Mouse (Mus musculus) forebrain, embryonic 14.5 days (tissue): ENCODE data around the gene Vmn2r101. TPM values are rescaled to one million over a fixed set of nuclear protein-coding genes. Genes with fewer than 3 reads are reported as not detected.

Source experiments
- ATAC-seq: fragments of 200-750 bp; cut with Nextera tagmentation; 2 replicates; pipeline ENCODE4 v1.8.0; 2017; ENCODE audit warnings: mild to moderate bottlenecking, moderate library complexity
- DNase-seq: peaks from one replicate; pipeline ENCODE4 v3.0.0-alpha.2; 2015; ENCODE audit warnings: low spot score
- H3K27ac ChIP-seq: fragments of 300-500 bp; sonication (generic); 2 replicates; pipeline ENCODE4 v1.5.1; 2014; ENCODE audit warnings: low read depth, mild to moderate bottlenecking, control low read depth, low read length, moderate library complexity
- H3K27me3 ChIP-seq: fragments of 300-500 bp; sonication (generic); replicated peaks from 2 replicates; pipeline ENCODE4 v1.6.1; 2014; ENCODE audit warnings: low read length, control low read depth, mixed read lengths; ENCODE audit not compliant: control insufficient read depth, insufficient read depth
- H3K36me3 ChIP-seq: fragments of 300-500 bp; sonication (generic); 2 replicates; pipeline ENCODE4 v1.6.1; 2014; ENCODE audit warnings: low read length, control low read depth; ENCODE audit not compliant: control insufficient read depth, insufficient read depth
- H3K4me1 ChIP-seq: fragments of 300-500 bp; sonication (generic); 2 replicates; pipeline ENCODE4 v1.6.1; 2014; ENCODE audit warnings: antibody characterized with exemption, low read length, control low read depth; ENCODE audit not compliant: control insufficient read depth, insufficient read depth
- H3K4me2 ChIP-seq: fragments of 300-500 bp; sonication (generic); 2 replicates; pipeline ENCODE4 v1.6.1; 2014; ENCODE audit warnings: mild to moderate bottlenecking, control low read depth, low read length
- H3K4me3 ChIP-seq: fragments of 300-500 bp; sonication (generic); 2 replicates; pipeline ENCODE4 v1.5.1; 2014; ENCODE audit warnings: low read depth, low read length, control low read depth
- H3K9ac ChIP-seq: fragments of 300-500 bp; sonication (generic); 2 replicates; pipeline ENCODE4 v1.6.1; 2014; ENCODE audit warnings: mild to moderate bottlenecking, low read length, control low read depth, moderate library complexity
- H3K9me3 ChIP-seq: fragments of 300-500 bp; sonication (generic); replicated peaks from 2 replicates; pipeline ENCODE4 v1.6.1; 2016; ENCODE audit warnings: low read length, control low read depth, mixed read lengths; ENCODE audit not compliant: control insufficient read depth
- WGBS: fragments of 180-500 bp; shearing (Covaris S2); extraction: QIAGEN DNeasy Blood & Tissue Kit; methylation state at CpG from one replicate; pipeline ENCODE4 v1.1.7; 2014; 5-methylcytosine and 5-hydroxymethylcytosine counted together
- polyA plus RNA-seq: library from polyadenylated mRNA; unstranded; fragments of >200 nt; fragmentation: Nextera tagmentation; extraction: Ambion mirVana; gene quantifications from 2 replicates; pipeline ENCODE4 v1.2.1, GENCODE M21; 2014

Gene Vmn2r101
- polyA plus RNA-seq = not detected in 2 replicates

DNA sequence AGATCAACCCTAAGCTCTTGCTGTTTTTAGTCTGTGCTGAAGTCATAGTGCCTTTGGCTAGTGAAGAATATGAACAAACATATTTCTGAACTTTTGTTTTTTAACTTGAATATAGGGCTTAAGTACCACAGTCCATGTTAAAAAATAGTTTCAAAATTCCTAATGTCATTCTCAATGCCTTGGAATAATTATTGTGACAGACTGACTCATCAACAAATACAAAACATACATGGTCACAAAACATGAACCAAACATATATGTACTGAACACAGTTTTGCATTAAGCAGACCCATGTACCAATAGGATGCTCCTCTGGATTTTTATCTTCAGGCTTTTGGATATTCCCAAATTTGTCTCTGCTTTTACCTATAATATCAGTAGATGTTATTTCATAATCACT is at the start of gene Vmn2r101:
TSS of gene Vmn2r101 (plus strand) at position 301 of the 400 bp plus-strand sequence.
- DNase-seq (no peak), ATAC-seq (no peak)
- no peak within 1 kb of the TSS for H3K27ac ChIP-seq
- no peaks in the 10 kb centered on the region for H3K4me1 ChIP-seq
- H3K36me3 ChIP-seq = no peaks in the 10 kb centered on the region
- H3K9ac ChIP-seq = no peak within 1 kb of the TSS
- no peaks in the 10 kb centered on the region for H3K27me3 ChIP-seq
- no peaks in the 10 kb centered on the region; the same call in 1 of the 2 replicates for H3K9me3 ChIP-seq
- no peak within 1 kb of the TSS for H3K4me3 ChIP-seq
- no peak within 1 kb of the TSS for H3K4me2 ChIP-seq

DNA sequence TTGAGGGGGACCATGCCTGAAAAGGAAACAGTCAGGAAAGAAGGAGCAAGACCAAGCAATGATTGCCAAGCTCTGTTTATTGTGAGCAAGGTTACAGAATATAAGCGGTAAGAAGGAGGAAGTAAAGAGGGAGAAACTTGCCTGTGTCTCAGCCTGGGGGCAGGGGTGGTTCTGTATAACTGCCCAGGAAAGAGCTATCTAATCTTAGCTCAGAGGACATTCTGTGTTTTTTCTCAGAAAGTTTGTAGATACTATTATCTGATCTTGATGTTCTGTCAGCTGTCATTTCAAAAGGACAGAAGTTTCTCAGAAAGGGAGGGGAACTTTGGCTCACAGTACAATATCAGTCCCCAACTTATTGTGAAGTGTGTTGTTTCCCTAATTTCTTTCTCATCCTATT is 52.3 kb downstream of the Vmn2r101 start:
- ATAC-seq = no peak
- WGBS = 91% methylated on average over 1 of the region's 1 CpGs
- H3K4me3 ChIP-seq = no peak overlapping the region
- H3K4me1 ChIP-seq = no peaks in the 10 kb centered on the region
- H3K9ac ChIP-seq = no peak overlapping the region
- no peaks in the 10 kb centered on the region for H3K27me3 ChIP-seq
- no peak for DNase-seq
- H3K9me3 ChIP-seq = peaks cover 5% of the 10 kb centered on the region; the same call in 1 of the 2 replicates
- no peak overlapping the region for H3K4me2 ChIP-seq
- H3K27ac ChIP-seq = no peak overlapping the region
- H3K36me3 ChIP-seq = no peaks in the 10 kb centered on the region

DNA sequence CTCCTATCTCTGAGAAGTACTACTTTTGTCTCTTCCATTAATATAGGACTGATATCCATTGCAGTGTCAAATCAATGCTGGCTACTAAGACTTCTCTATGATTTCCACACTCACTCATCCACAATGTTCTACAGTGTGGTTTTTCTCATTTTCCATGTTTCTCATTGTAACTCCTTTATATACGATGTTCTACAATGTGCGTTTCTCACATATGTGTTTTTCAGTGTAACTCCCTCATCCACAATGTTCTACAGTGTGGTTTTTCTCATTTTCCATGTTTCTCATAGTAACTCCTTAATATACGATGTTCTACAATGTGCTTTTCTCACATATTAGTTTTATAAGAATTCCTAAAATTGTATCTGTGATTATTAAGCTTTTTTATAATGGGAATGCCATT is 81.4 kb downstream of the Vmn2r101 start:
- H3K4me2 ChIP-seq = no peak overlapping the region
- H3K27me3 ChIP-seq = no peaks in the 10 kb centered on the region
- WGBS = 73% methylated on average over 3 of the region's 3 CpGs
- DNase-seq = no peak
- H3K27ac ChIP-seq = no peak overlapping the region
- H3K9me3 ChIP-seq = no peaks in the 10 kb centered on the region
- H3K4me3 ChIP-seq = no peak overlapping the region
- no peaks in the 10 kb centered on the region for H3K36me3 ChIP-seq
- H3K4me1 ChIP-seq = no peaks in the 10 kb centered on the region
- H3K9ac ChIP-seq = no peak overlapping the region
- ATAC-seq = no peak

DNA sequence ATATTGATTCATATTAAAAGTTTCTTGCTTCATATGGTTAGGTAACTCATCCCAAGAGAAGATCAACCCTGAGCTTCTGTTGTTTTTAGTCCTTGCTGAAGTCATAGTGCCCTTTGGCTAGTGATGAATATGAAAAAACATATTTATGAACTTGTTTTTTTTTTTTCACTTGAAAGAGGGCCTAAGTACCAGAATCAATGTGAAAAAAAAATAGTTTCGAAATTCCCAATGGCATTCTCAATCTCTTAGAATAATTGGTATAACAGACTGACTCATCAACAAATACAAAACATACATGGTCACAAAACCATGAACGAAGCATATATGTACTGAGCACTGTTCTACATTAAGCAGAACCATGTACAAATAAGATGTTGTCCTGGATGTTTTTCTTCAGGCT is 83.0 kb downstream of the Vmn2r101 start, which contains the start of gene Vmn2r102:
TSS of gene Vmn2r102 (plus strand) at position 301 of the 400 bp plus-strand sequence.
- no peaks in the 10 kb centered on the region for H3K36me3 ChIP-seq
- no peak for DNase-seq
- no peak for ATAC-seq
- no peak within 1 kb of the TSS for H3K4me2 ChIP-seq
- no peak within 1 kb of the TSS for H3K27ac ChIP-seq
- H3K9ac ChIP-seq = no peak within 1 kb of the TSS
- 71% methylated on average over 2 of the region's 2 CpGs for WGBS
- H3K9me3 ChIP-seq = no peaks in the 10 kb centered on the region
- no peak within 1 kb of the TSS for H3K4me3 ChIP-seq
- H3K4me1 ChIP-seq = no peaks in the 10 kb centered on the region
- no peaks in the 10 kb centered on the region for H3K27me3 ChIP-seq

Other genes starting within 250 kb of the Vmn2r101 start
- not detected in 2 replicates for gene Vmn2r99, start 215.3 kb upstream of the Vmn2r101 start, polyA plus RNA-seq
- gene Vmn2r100, start 72.5 kb upstream of the Vmn2r101 start, polyA plus RNA-seq = not detected in 2 replicates
- gene Vmn2r102, start 83.1 kb downstream of the Vmn2r101 start, polyA plus RNA-seq = not detected in 2 replicates
- not detected in 2 replicates for gene Vmn2r103, start 196.1 kb downstream of the Vmn2r101 start, polyA plus RNA-seq